Mouse (Mus musculus) small intestine, adult 2 months (tissue): ENCODE results near the gene Dram1. TPM values are rescaled to one million over a fixed set of nuclear protein-coding genes. Genes with fewer than 3 reads are reported as not detected.

ENCODE experiments used
- H3K27ac ChIP-seq: fragments of 200-500 bp; 2 replicates; pipeline ENCODE4 v1.5.1; 2012; ENCODE audit warnings: low read depth, low read length, control low read depth, inconsistent platforms; ENCODE audit not compliant: insufficient read depth
- H3K27me3 ChIP-seq: fragments of 200-500 bp; 2 replicates; pipeline ENCODE4 v1.6.1; 2012; ENCODE audit warnings: mild to moderate bottlenecking, moderate library complexity, low read length, inconsistent platforms; ENCODE audit not compliant: control insufficient read depth, insufficient read depth
- H3K36me3 ChIP-seq: fragments of 200-500 bp; 2 replicates; pipeline ENCODE4 v1.6.1; 2012; ENCODE audit warnings: mild to moderate bottlenecking, low read length, control low read depth, inconsistent platforms; ENCODE audit not compliant: control insufficient read depth, insufficient read depth
- H3K4me1 ChIP-seq: fragments of 200-500 bp; 2 replicates; pipeline ENCODE4 v1.6.1; 2012; ENCODE audit warnings: low read length, inconsistent platforms, mixed read lengths; ENCODE audit not compliant: control insufficient read depth, insufficient read depth, insufficient read length
- H3K4me3 ChIP-seq: fragments of 200-500 bp; 2 replicates; pipeline ENCODE4 v1.5.1; 2012; ENCODE audit warnings: low read depth, mild to moderate bottlenecking, control low read depth, inconsistent platforms, low read length, moderate library complexity
- CTCF ChIP-seq: fragments of 200-500 bp; IDR thresholded peaks from 2 replicates; pipeline ENCODE4 v1.5.1; 2012; ENCODE audit warnings: low read depth, mild to moderate bottlenecking, control low read depth, inconsistent platforms, low read length, moderate library complexity, mixed read lengths; ENCODE audit not compliant: insufficient replicate concordance, insufficient read length; ENCODE audit errors: extremely low read depth
- POLR2A ChIP-seq: fragments of 200-500 bp; IDR thresholded peaks from 2 replicates; pipeline ENCODE4 v1.6.1; 2012; ENCODE audit warnings: low read depth, mild to moderate bottlenecking, control low read depth, inconsistent platforms, low read length, moderate library complexity
- WGBS: fragments of 180-500 bp; shearing (Covaris S2); methylation state at CpG from one replicate; pipeline ENCODE4 v1.1.7; 2018; 5-methylcytosine and 5-hydroxymethylcytosine counted together
- polyA plus RNA-seq: library from polyadenylated mRNA; depleted of rRNA; stranded (reverse); fragments of >200 nt; gene quantifications from 2 replicates; pipeline ENCODE4 v1.2.3, GENCODE M21; 2012

Gene Dram1
- polyA plus RNA-seq, 1 experiment: 3.6 TPM

GRCm38 (mm10) chr10:88328056-88328450 is 50.8 kb downstream of the Dram1 start:
- TF ChIP-seq CTCF (no peak), POLR2A (no peak)
- Histone ChIP-seq H3K36me3 (no peaks in the 10 kb centered on the region), H3K27me3 (no peaks in the 10 kb centered on the region), H3K27ac (no peak overlapping the region), H3K4me1 (no peaks in the 10 kb centered on the region), H3K4me3 (no peak overlapping the region)
- WGBS: 54% methylated on average over 4 of the region's 4 CpGs

GRCm38 (mm10) chr10:88327160-88328055 is 51.5 kb downstream of the Dram1 start:
- Histone ChIP-seq H3K27ac (no peak overlapping the region), H3K4me3 (no peak overlapping the region), H3K4me1 (no peaks in the 10 kb centered on the region), H3K36me3 (no peaks in the 10 kb centered on the region), H3K27me3 (no peaks in the 10 kb centered on the region)
- 48% methylated on average over 11 of the region's 11 CpGs for WGBS
- TF ChIP-seq CTCF (peak; percentile 51; the same call in 1 of the 2 replicates), POLR2A (no peak)

GRCm38 (mm10) chr10:88321739-88322138 is 57.1 kb downstream of the Dram1 start:
- TF ChIP-seq POLR2A: no peak
- TF ChIP-seq CTCF: no peak
- Histone ChIP-seq H3K36me3 (no peaks in the 10 kb centered on the region), H3K27me3 (no peaks in the 10 kb centered on the region), H3K4me1 (no peaks in the 10 kb centered on the region), H3K27ac (peak overlapping the region; percentile 28; the same call in 1 of the 2 replicates), H3K4me3 (no peak overlapping the region)
- 70% methylated on average over 5 of the region's 5 CpGs for WGBS

GRCm38 (mm10) chr10:88320714-88321416 is 58.0 kb downstream of the Dram1 start:
- no peak overlapping the region for H3K27ac ChIP-seq
- H3K4me3 ChIP-seq: no peak overlapping the region
- 55% methylated on average over 12 of the region's 12 CpGs for WGBS
- H3K36me3 ChIP-seq: no peaks in the 10 kb centered on the region
- no peaks in the 10 kb centered on the region for H3K27me3 ChIP-seq
- H3K4me1 ChIP-seq: no peaks in the 10 kb centered on the region
- TF ChIP-seq POLR2A (no peak), CTCF (no peak)

- 80% methylated on average over 4 of the region's 4 CpGs for WGBS
Observed at GRCm38 (mm10) chr10:88318179-88318578, 60.7 kb downstream of the Dram1 start.

GRCm38 (mm10) chr10:88317151-88317550 is 61.7 kb downstream of the Dram1 start:
- TF ChIP-seq CTCF: no peak
- TF ChIP-seq POLR2A: no peak
- H3K4me3 ChIP-seq: no peak overlapping the region
- no peaks in the 10 kb centered on the region for H3K27me3 ChIP-seq
- 84% methylated on average over 5 of the region's 5 CpGs for WGBS
- H3K4me1 ChIP-seq: no peaks in the 10 kb centered on the region
- no peak overlapping the region for H3K27ac ChIP-seq
- H3K36me3 ChIP-seq: no peaks in the 10 kb centered on the region

More at GRCm38 (mm10) chr10:88318179-88318578, 60.7 kb downstream of the Dram1 start:
- Histone ChIP-seq H3K27me3 (no peaks in the 10 kb centered on the region), H3K36me3 (no peaks in the 10 kb centered on the region), H3K4me3 (no peak overlapping the region), H3K4me1 (no peaks in the 10 kb centered on the region), H3K27ac (no peak overlapping the region)
- TF ChIP-seq POLR2A (no peak), CTCF (no peak)

GRCm38 (mm10) chr10:88314841-88315240 is 64.0 kb downstream of the Dram1 start:
- H3K4me3 ChIP-seq: no peak overlapping the region
- no peak for TF ChIP-seq CTCF
- no peak for TF ChIP-seq POLR2A
- 86% methylated on average over 5 of the region's 5 CpGs for WGBS
- H3K27ac ChIP-seq: no peak overlapping the region
- no peaks in the 10 kb centered on the region for H3K4me1 ChIP-seq
- no peaks in the 10 kb centered on the region for H3K36me3 ChIP-seq
- no peaks in the 10 kb centered on the region for H3K27me3 ChIP-seq
